Mouse (Mus musculus): Measurements from ENCODE around the gene Gm9040.
"Not testable (repeated sequence)": the region's sequence is repeated elsewhere in the genome, so short reads cannot be mapped to it uniquely, and the experiment has no call there.

The Gm9040 gene

GRCm38 (mm10) chr10:118326869-118327268, at the start of gene Gm9040:
TSS of gene Gm9040 (minus strand) at chr10:118326969.
- DNase-seq (ENCODE audit: low spot score in 2 of 2), result not testable (repeated sequence)

- DNase-seq (ENCODE audit: low spot score in 2 of 2), result peak; percentile 56 to 74
Measured at GRCm38 (mm10) chr10:118370443-118370842, 43.7 kb upstream of the Gm9040 start.

GRCm38 (mm10) chr10:118369518-118369917, 42.7 kb upstream of the Gm9040 start:
- DNase-seq (ENCODE audit: low spot score in 2 of 2), result no peak

GRCm38 (mm10) chr10:118354005-118354404, 27.2 kb upstream of the Gm9040 start, which contains the start of gene Gm9049:
TSS of gene Gm9049 (minus strand) at chr10:118354105.
- not testable (repeated sequence) for DNase-seq (ENCODE audit: low spot score in 2 of 2)

- not testable (repeated sequence) for DNase-seq (ENCODE audit: low spot score in 2 of 2)
Measured at GRCm38 (mm10) chr10:118348579-118348978, 21.8 kb upstream of the Gm9040 start, which contains the start of gene Gm9048. TSS of gene Gm9048 (minus strand) at chr10:118348679.

GRCm38 (mm10) chr10:118343155-118343554, 16.4 kb upstream of the Gm9040 start, which contains the start of gene Gm9046:
TSS of gene Gm9046 (minus strand) at chr10:118343255.
- not testable (repeated sequence) for DNase-seq (ENCODE audit: low spot score in 2 of 2)

GRCm38 (mm10) chr10:118337731-118338130, 11.0 kb upstream of the Gm9040 start, which contains the start of gene Gm9045:
TSS of gene Gm9045 (minus strand) at chr10:118337831.
- not testable (repeated sequence) for DNase-seq (ENCODE audit: low spot score in 2 of 2)

- not testable (repeated sequence) for DNase-seq (ENCODE audit: low spot score in 2 of 2)
Measured at GRCm38 (mm10) chr10:118332308-118332707, 5.5 kb upstream of the Gm9040 start, which contains the start of gene Gm9044. TSS of gene Gm9044 (minus strand) at chr10:118332408.

- DNase-seq (ENCODE audit: low spot score in 2 of 2), result no peak
Measured at GRCm38 (mm10) chr10:118319024-118319423, 7.7 kb downstream of the Gm9040 start.

GRCm38 (mm10) chr10:118302133-118302532, 24.6 kb downstream of the Gm9040 start:
- DNase-seq (ENCODE audit: low spot score in 2 of 2), result not testable (repeated sequence)

- no peak for DNase-seq (ENCODE audit: low spot score in 2 of 2)
Measured at GRCm38 (mm10) chr10:118294938-118295337, 31.8 kb downstream of the Gm9040 start, which contains the start of gene Iltifb. TSS of gene Iltifb (minus strand) at chr10:118295038.

- not testable (repeated sequence) for DNase-seq (ENCODE audit: low spot score in 2 of 2)
Measured at GRCm38 (mm10) chr10:118283016-118283415, 43.8 kb downstream of the Gm9040 start.

- DNase-seq (ENCODE audit: low spot score in 2 of 2), result not testable (repeated sequence)
Measured at GRCm38 (mm10) chr10:118282565-118282964, 44.2 kb downstream of the Gm9040 start.

- DNase-seq (ENCODE audit: low spot score in 2 of 2), result not testable (repeated sequence)
Measured at GRCm38 (mm10) chr10:118278069-118278468, 48.7 kb downstream of the Gm9040 start.

All from frontal cortex, postnatal 25 days (tissue).